Mouse (Mus musculus): ENCODE data around the gene Gm7030. TPM values are rescaled to one million over a fixed set of nuclear protein-coding genes. Genes with fewer than 3 reads are reported as not detected.
"Not testable (repeated sequence)": the region's sequence is repeated elsewhere in the genome, so short reads cannot be mapped to it uniquely, and the experiment has no call there.

The Gm7030 gene
- polyA plus RNA-seq, 1 experiment from 2014 or later: not detected

GRCm38 (mm10) chr17:36166901-36167300 lies 37.7 kb upstream of the Gm7030 start:
- not testable (repeated sequence) for H3K27ac ChIP-seq (ENCODE audit: low read length); H3K4me2 ChIP-seq (ENCODE audit: low read depth, low read length); H3K9me3 ChIP-seq (replicated peaks; ENCODE audit: control insufficient read depth, low read length); ATAC-seq (ENCODE audit: low read depth); H3K36me3 ChIP-seq (ENCODE audit: control insufficient read depth, insufficient read depth); H3K9ac ChIP-seq (ENCODE audit: low read depth, low read length); H3K4me1 ChIP-seq (ENCODE audit: control insufficient read depth, low read depth, low read length); H3K4me3 ChIP-seq (ENCODE audit: low read depth, low read length)
- peaks cover 55% of the 10 kb centered on the region for H3K27me3 ChIP-seq (ENCODE audit: control insufficient read depth, insufficient read depth, low read depth, low read length)
- WGBS (ENCODE audit: insufficient replicate concordance): 11% methylated on average over 2 of the region's 2 CpGs

- Histone ChIP-seq H3K27me3 (ENCODE audit: control insufficient read depth, insufficient read depth, low read depth, low read length) (peaks cover 54% of the 10 kb centered on the region), H3K27ac (ENCODE audit: low read length) (no peak overlapping the region), H3K36me3 (ENCODE audit: control insufficient read depth, insufficient read depth) (no peaks in the 10 kb centered on the region), H3K9me3 (replicated peaks; ENCODE audit: control insufficient read depth, low read length) (no peaks in the 10 kb centered on the region), H3K4me2 (ENCODE audit: low read depth, low read length) (peak overlapping the region; percentile 12), H3K9ac (ENCODE audit: low read depth, low read length) (no peak overlapping the region), H3K4me3 (ENCODE audit: low read depth, low read length) (peak overlapping the region; percentile 20; the same call in 1 of the 2 replicates), H3K4me1 (ENCODE audit: control insufficient read depth, low read depth, low read length) (no peaks in the 10 kb centered on the region)
- 2% methylated on average over 56 of the region's 56 CpGs for WGBS (ENCODE audit: insufficient replicate concordance)
- ATAC-seq (ENCODE audit: low read depth): no peak
Measured at GRCm38 (mm10) chr17:36161129-36162051, 32.2 kb upstream of the Gm7030 start.

GRCm38 (mm10) chr17:36158264-36158663 lies 29.0 kb upstream of the Gm7030 start:
- ATAC-seq (ENCODE audit: low read depth); H3K9me3 ChIP-seq (replicated peaks; ENCODE audit: control insufficient read depth, low read length); H3K9ac ChIP-seq (ENCODE audit: low read depth, low read length); H3K36me3 ChIP-seq (ENCODE audit: control insufficient read depth, insufficient read depth); H3K4me2 ChIP-seq (ENCODE audit: low read depth, low read length); H3K4me1 ChIP-seq (ENCODE audit: control insufficient read depth, low read depth, low read length); H3K4me3 ChIP-seq (ENCODE audit: low read depth, low read length); H3K27ac ChIP-seq (ENCODE audit: low read length): not testable (repeated sequence)
- H3K27me3 ChIP-seq (ENCODE audit: control insufficient read depth, insufficient read depth, low read depth, low read length): peaks cover 39% of the 10 kb centered on the region
- 16% methylated on average over 11 of the region's 11 CpGs for WGBS (ENCODE audit: insufficient replicate concordance)

GRCm38 (mm10) chr17:36157782-36158181 lies 28.6 kb upstream of the Gm7030 start:
- H3K9me3 ChIP-seq (replicated peaks; ENCODE audit: control insufficient read depth, low read length); ATAC-seq (ENCODE audit: low read depth); H3K9ac ChIP-seq (ENCODE audit: low read depth, low read length); H3K4me1 ChIP-seq (ENCODE audit: control insufficient read depth, low read depth, low read length); H3K4me3 ChIP-seq (ENCODE audit: low read depth, low read length); H3K36me3 ChIP-seq (ENCODE audit: control insufficient read depth, insufficient read depth); H3K4me2 ChIP-seq (ENCODE audit: low read depth, low read length); H3K27ac ChIP-seq (ENCODE audit: low read length): not testable (repeated sequence)
- H3K27me3 ChIP-seq (ENCODE audit: control insufficient read depth, insufficient read depth, low read depth, low read length): peaks cover 43% of the 10 kb centered on the region
- WGBS (ENCODE audit: insufficient replicate concordance): under 1% methylated on average over 36 of the region's 36 CpGs

- Histone ChIP-seq H3K4me2 (ENCODE audit: low read depth, low read length) (no peak overlapping the region), H3K36me3 (ENCODE audit: control insufficient read depth, insufficient read depth) (no peaks in the 10 kb centered on the region), H3K27ac (ENCODE audit: low read length) (no peak overlapping the region), H3K4me1 (ENCODE audit: control insufficient read depth, low read depth, low read length) (no peaks in the 10 kb centered on the region), H3K9me3 (replicated peaks; ENCODE audit: control insufficient read depth, low read length) (no peaks in the 10 kb centered on the region), H3K4me3 (ENCODE audit: low read depth, low read length) (no peak overlapping the region), H3K9ac (ENCODE audit: low read depth, low read length) (no peak overlapping the region), H3K27me3 (ENCODE audit: control insufficient read depth, insufficient read depth, low read depth, low read length) (peaks cover 20% of the 10 kb centered on the region)
- no peak for ATAC-seq (ENCODE audit: low read depth)
- 19% methylated on average over 3 of the region's 3 CpGs for WGBS (ENCODE audit: insufficient replicate concordance)
Measured at GRCm38 (mm10) chr17:36154271-36155149, 25.3 kb upstream of the Gm7030 start.

GRCm38 (mm10) chr17:36151200-36151599 lies 22.0 kb upstream of the Gm7030 start:
- H3K9ac ChIP-seq (ENCODE audit: low read depth, low read length); H3K9me3 ChIP-seq (replicated peaks; ENCODE audit: control insufficient read depth, low read length); H3K4me2 ChIP-seq (ENCODE audit: low read depth, low read length); ATAC-seq (ENCODE audit: low read depth); H3K4me1 ChIP-seq (ENCODE audit: control insufficient read depth, low read depth, low read length); H3K27ac ChIP-seq (ENCODE audit: low read length); H3K36me3 ChIP-seq (ENCODE audit: control insufficient read depth, insufficient read depth); H3K4me3 ChIP-seq (ENCODE audit: low read depth, low read length); H3K27me3 ChIP-seq (ENCODE audit: control insufficient read depth, insufficient read depth, low read depth, low read length): not testable (repeated sequence)
- WGBS (ENCODE audit: insufficient replicate concordance): 40% methylated on average over 4 of the region's 4 CpGs

- peaks cover 30% of the 10 kb centered on the region for H3K27me3 ChIP-seq (ENCODE audit: control insufficient read depth, insufficient read depth, low read depth, low read length)
- not testable (repeated sequence) for ATAC-seq (ENCODE audit: low read depth); H3K4me3 ChIP-seq (ENCODE audit: low read depth, low read length); H3K27ac ChIP-seq (ENCODE audit: low read length); H3K9me3 ChIP-seq (replicated peaks; ENCODE audit: control insufficient read depth, low read length); H3K4me1 ChIP-seq (ENCODE audit: control insufficient read depth, low read depth, low read length); H3K9ac ChIP-seq (ENCODE audit: low read depth, low read length); H3K4me2 ChIP-seq (ENCODE audit: low read depth, low read length); H3K36me3 ChIP-seq (ENCODE audit: control insufficient read depth, insufficient read depth)
- 74% methylated on average over 5 of the region's 5 CpGs for WGBS (ENCODE audit: insufficient replicate concordance)
Measured at GRCm38 (mm10) chr17:36148468-36148867, 19.2 kb upstream of the Gm7030 start.

- not testable (repeated sequence) for H3K4me2 ChIP-seq (ENCODE audit: low read depth, low read length); H3K9me3 ChIP-seq (replicated peaks; ENCODE audit: control insufficient read depth, low read length); H3K4me1 ChIP-seq (ENCODE audit: control insufficient read depth, low read depth, low read length); H3K4me3 ChIP-seq (ENCODE audit: low read depth, low read length); H3K9ac ChIP-seq (ENCODE audit: low read depth, low read length); H3K27ac ChIP-seq (ENCODE audit: low read length); ATAC-seq (ENCODE audit: low read depth); H3K36me3 ChIP-seq (ENCODE audit: control insufficient read depth, insufficient read depth)
- peaks cover 26% of the 10 kb centered on the region for H3K27me3 ChIP-seq (ENCODE audit: control insufficient read depth, insufficient read depth, low read depth, low read length)
- 66% methylated on average over 1 of the region's 1 CpGs for WGBS (ENCODE audit: insufficient replicate concordance)
Measured at GRCm38 (mm10) chr17:36146937-36147336, 17.7 kb upstream of the Gm7030 start.

GRCm38 (mm10) chr17:36145861-36146156 lies 16.6 kb upstream of the Gm7030 start:
- not testable (repeated sequence) for H3K4me1 ChIP-seq (ENCODE audit: control insufficient read depth, low read depth, low read length); H3K27ac ChIP-seq (ENCODE audit: low read length); H3K9me3 ChIP-seq (replicated peaks; ENCODE audit: control insufficient read depth, low read length); H3K9ac ChIP-seq (ENCODE audit: low read depth, low read length); ATAC-seq (ENCODE audit: low read depth); H3K36me3 ChIP-seq (ENCODE audit: control insufficient read depth, insufficient read depth)
- Histone ChIP-seq H3K4me3 (ENCODE audit: low read depth, low read length) (peak overlapping the region; percentile 43), H3K4me2 (ENCODE audit: low read depth, low read length) (peak overlapping the region; percentile 49), H3K27me3 (ENCODE audit: control insufficient read depth, insufficient read depth, low read depth, low read length) (peaks cover 26% of the 10 kb centered on the region)
- 2% methylated on average over 13 of the region's 13 CpGs for WGBS (ENCODE audit: insufficient replicate concordance)

Measured in liver, embryonic 16.5 days (tissue).